Mouse (Mus musculus) yolk sac, embryonic 10.5 days (tissue): Measurements from ENCODE around the gene Rbfox3.
A peak's percentile ranks its signal among the peaks of the same experiment; 100 is the strongest.

ENCODE experiments used
- DNase-seq: peaks from one replicate; pipeline ENCODE4 v3.0.0-alpha.2; 2017; ENCODE audit warnings: low spot score

The Rbfox3 gene

GRCm38 (mm10) chr11:118603126-118603525 lies 308.3 kb downstream of the Rbfox3 start:
- peak; percentile 55 for DNase-seq

- no peak for DNase-seq
Measured at GRCm38 (mm10) chr11:118601484-118601883, 309.9 kb downstream of the Rbfox3 start.

GRCm38 (mm10) chr11:118600168-118600567 lies 311.2 kb downstream of the Rbfox3 start:
- no peak for DNase-seq

DNA sequence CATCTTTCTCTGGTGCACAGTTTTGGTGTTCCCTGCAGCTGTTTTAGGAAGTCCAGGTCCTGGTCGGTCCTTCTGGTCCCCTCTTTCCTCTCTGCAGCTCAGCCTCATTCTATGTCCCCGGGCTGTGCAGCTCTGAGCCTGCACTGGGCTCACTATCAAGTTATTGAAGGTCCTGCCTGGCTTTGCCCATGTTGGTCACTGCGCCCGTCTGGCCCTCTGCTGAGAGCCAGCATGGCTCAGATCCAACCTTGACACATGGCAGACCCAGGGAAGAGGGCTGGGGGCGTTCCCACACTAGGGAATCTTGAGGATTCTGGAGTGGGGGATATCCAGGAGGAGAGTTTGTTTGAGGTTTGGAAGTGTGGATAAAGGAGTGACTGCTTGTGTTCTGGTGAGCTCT lies 312.7 kb downstream of the Rbfox3 start:
- no peak for DNase-seq

- peak; percentile 69 for DNase-seq
Measured at GRCm38 (mm10) chr11:118584826-118585225, 326.6 kb downstream of the Rbfox3 start.

- no peak for DNase-seq
Measured at GRCm38 (mm10) chr11:118583989-118584388, 327.4 kb downstream of the Rbfox3 start.

GRCm38 (mm10) chr11:118583573-118583972 lies 327.8 kb downstream of the Rbfox3 start:
- DNase-seq, result no peak

DNA sequence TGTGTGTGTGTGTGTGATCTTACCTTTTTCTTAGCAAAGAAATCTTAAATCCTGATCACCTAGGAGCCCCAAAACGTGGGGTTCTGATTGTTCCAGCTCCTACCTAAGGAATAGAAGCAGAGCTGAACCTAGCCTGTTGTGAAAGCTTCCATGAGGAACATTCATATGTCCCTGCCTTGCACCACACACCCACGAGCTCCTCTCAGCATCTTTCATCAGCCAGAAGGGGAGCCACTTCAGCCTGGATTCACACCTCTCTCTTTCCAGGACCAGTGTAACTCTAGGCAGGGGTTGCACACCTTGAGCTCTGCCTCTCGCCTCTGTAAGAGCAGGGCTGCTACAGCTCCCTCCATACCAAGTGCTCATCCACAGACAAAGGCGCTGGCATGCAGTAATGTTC lies 330.4 kb downstream of the Rbfox3 start:
- no peak for DNase-seq

GRCm38 (mm10) chr11:118579622-118580021 lies 331.8 kb downstream of the Rbfox3 start:
- no peak for DNase-seq

GRCm38 (mm10) chr11:118577271-118577670 lies 334.1 kb downstream of the Rbfox3 start:
- DNase-seq, result no peak

DNA sequence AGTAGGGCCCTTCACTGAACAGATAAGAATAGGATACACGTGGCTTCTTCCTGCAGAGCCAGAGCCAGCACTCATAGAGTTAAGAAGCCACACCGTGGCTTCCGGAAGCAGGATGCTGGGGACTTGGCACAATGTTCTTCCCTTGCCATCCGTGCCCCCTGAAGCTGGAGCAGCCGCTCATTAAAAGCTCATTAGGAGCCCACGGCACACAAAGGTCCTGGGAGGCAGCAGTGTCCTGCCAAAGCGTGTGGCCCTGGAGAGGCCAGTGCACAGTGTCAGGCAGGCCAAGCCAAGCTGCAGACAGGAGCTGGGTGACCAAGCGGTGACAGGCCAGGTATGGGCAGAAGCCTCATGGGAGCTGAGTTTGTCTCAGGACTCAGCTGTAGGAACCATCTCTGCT lies 334.8 kb downstream of the Rbfox3 start:
- DNase-seq, result no peak

GRCm38 (mm10) chr11:118574418-118574817 lies 337.0 kb downstream of the Rbfox3 start:
- DNase-seq, result no peak

DNA sequence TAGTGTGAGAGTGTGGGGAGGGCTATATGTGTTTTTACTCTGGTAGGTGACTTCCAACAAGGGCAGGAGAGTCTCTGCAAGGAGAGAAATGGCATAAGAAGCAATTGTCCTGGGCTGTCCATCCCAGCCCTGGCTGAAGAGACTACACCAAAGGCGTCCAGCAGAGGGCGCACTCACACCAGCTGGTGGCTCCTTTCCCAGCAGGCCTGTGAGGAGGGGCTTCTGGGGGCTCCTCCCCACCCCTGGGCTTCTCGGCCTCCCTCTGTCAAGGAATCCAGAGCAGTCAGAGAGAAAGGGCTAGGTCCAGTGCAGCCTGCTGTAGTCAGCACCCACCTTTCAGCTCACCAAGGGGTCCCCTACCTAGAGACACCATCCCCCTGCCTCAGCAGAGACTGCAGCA lies 337.8 kb downstream of the Rbfox3 start:
- DNase-seq, result no peak

DNA sequence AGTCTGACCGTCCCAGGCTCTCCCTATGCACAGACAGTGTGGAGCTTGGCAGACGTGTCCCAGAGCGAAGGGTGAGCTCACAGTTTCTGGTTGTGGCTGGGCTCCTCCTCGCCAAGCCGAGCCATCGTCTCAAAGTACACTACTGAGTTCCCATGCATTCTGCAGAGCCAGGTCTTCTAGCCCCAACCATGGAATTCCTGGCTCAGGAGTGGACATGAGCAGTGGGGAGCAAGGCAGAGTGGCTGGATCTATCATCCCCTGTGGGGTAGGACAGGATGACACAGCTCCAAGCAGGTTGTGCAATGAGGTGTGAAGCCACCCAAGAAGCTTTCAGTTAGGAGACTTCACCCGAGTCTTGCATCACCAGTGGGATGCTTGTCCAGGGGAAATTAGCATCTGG lies 338.4 kb downstream of the Rbfox3 start:
- no peak for DNase-seq

DNA sequence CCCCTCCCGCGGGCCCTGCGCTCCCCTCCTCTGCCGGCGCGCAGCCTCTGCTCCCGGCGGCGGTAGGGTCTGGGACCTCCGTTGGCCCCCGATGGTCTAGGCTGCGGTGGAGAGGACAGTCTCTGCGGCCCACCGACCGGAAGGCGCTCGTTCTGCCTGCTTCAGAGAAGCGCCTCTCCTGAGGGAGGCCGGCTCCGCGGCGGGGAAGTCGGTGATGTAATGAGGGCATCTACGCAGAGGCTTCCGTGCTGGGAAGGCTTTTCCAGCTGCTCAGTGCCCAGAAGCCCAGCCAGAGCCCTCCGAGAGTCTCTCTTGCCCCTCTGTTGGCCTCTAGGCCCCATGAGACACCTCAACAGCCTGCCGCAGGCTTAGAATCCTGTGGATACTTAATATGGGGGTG lies 341.2 kb downstream of the Rbfox3 start:
- no peak for DNase-seq

GRCm38 (mm10) chr11:118569571-118570062 lies 341.8 kb downstream of the Rbfox3 start:
- DNase-seq, result no peak

DNA sequence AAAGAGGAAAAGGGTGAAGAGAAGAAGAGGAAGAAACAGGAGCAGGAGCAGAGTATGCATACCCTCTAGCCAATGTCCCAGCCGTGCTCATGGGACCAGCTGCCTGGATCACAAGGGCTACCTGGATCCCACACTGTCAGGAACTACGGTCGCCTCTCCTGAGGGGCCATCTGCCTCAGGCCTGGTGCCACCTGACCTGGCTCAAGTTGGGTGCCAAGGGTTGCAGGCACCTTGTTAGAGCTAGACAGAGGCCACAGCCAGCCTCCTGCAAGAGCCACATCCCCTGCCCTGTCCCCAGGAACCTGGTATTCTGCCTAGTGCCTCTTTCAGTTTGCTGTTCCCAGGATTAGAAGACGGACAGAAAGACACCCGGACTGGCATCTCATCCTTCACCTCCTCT lies 347.5 kb downstream of the Rbfox3 start:
- no peak for DNase-seq

DNA sequence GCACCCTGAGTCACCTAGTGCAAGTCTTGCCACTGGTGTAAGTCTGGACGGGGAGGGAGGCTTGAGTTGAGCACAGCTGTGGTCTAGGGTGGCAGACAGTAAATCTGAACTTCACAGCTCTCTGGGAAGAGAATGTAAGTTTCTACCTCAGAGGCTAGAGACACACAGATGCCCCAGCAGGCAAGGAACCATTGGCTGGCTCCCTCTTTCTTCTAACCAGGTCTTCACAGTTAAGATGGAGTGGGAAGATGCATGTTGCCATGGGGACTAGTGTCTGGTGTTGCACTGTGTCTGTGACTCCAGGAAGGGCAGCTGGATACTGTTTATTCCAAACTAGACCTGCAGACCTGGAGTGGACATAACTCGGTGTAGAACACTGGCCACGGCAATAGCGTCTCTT lies 348.6 kb downstream of the Rbfox3 start:
- DNase-seq, result no peak

DNA sequence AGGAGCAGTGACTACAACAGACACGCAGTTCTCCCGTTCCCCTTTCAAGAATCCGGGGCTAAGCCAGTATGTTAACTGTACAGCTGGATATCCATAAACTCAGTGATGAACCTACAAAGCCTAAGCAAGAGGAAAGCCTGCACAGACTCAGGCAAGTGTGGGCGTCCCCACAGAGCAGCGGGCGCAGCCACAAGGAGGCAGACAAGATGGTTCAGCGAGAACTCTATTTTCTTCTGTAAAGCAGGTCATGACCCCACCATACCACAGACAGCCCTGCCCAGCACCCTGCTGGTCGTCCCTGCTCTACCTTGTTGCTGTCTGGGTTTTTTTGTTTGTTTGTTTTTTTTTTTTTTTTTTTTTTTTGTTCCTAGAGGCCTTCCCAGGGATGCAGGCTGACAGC lies 353.2 kb downstream of the Rbfox3 start:
- DNase-seq, result no peak

DNA sequence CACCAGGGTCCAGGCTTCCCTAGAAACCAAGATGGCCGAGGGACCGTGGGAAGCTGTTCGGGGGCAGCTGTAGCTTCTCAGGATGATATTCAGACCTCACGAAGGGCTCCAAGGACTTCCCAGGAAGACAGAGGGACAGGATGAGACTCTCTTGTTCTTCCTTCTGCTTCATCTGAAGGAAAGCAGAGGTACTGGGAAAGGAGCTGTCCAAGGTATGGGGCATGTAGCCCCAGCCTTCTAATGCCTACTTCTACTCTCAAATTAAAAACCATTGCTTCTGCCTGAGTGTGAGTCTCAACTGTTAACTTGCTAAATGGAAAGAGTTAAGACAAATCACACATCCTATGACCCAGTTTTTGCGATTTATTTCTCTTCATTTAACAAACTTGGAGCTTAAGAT lies 355.8 kb downstream of the Rbfox3 start:
- DNase-seq, result no peak

DNA sequence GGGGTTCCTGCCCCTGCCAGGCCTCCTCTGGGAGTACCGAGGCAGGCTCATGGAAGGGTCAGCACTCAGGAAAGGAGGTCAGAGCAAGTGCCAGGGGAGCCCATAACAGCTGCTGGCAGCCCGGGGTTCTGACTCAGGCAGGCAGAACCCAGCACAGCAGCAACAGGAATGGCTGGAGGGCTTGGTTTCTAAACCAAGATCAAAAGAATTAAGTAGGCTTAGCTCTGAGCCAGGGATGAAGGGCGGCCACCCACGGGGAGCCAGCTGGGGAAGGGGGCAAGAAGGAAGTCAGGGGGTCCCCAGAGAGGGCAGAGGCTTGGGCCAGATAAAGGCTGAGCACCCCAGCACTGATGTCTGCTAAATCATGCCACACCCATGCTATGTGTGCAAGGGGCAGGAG lies 356.9 kb downstream of the Rbfox3 start:
- no peak for DNase-seq

DNA sequence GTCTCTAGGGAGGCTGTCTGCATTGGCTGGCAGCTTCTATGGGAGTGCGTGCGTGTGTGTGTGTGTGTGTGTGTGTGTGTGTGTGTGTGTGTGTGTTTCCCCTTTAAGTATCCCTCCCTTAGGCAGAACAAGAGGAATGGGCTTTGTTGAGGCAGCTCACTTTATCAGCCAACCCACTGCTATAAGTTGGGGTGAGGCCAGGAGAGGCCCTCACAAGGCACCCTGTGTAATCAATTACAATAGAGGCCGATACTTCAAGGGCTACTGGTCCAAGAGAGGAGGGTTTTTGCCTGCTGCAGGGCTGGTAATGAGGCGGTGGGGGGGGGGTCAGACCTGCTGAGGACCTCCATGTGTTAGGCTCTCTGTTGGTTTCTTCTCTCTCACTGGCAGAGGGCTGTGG lies 357.5 kb downstream of the Rbfox3 start:
- no peak for DNase-seq

- no peak for DNase-seq
Measured at GRCm38 (mm10) chr11:118553001-118553400, 358.4 kb downstream of the Rbfox3 start.

GRCm38 (mm10) chr11:118552478-118552877 lies 358.9 kb downstream of the Rbfox3 start:
- no peak for DNase-seq

DNA sequence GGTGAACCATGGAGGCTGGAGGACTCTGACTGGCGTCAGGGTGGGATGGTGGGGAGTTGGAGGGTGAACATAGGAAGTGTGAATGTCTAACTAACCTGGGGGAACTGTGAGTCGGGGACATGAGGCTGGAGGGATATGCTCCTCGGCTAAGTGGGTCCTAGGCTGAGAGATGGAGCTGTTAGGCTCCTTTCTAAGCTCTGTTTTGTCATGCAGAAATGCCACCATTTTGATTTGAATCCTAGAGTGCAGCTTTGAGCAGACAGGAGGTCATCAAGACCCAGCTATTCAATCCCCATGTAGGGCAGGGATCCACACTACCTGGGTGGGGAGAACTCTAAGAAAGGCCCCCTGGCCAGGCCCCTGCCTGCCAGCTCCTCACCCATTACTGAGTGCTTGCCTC lies 359.7 kb downstream of the Rbfox3 start:
- DNase-seq, result no peak
